Mouse (Mus musculus): ENCODE results near the gene C130032M10Rik. TPM values are rescaled to one million over a fixed set of nuclear protein-coding genes. Genes with fewer than 3 reads are reported as not detected.

The C130032M10Rik gene
- total RNA-seq, 2 experiments from 2014 or later = not detected

DNA sequence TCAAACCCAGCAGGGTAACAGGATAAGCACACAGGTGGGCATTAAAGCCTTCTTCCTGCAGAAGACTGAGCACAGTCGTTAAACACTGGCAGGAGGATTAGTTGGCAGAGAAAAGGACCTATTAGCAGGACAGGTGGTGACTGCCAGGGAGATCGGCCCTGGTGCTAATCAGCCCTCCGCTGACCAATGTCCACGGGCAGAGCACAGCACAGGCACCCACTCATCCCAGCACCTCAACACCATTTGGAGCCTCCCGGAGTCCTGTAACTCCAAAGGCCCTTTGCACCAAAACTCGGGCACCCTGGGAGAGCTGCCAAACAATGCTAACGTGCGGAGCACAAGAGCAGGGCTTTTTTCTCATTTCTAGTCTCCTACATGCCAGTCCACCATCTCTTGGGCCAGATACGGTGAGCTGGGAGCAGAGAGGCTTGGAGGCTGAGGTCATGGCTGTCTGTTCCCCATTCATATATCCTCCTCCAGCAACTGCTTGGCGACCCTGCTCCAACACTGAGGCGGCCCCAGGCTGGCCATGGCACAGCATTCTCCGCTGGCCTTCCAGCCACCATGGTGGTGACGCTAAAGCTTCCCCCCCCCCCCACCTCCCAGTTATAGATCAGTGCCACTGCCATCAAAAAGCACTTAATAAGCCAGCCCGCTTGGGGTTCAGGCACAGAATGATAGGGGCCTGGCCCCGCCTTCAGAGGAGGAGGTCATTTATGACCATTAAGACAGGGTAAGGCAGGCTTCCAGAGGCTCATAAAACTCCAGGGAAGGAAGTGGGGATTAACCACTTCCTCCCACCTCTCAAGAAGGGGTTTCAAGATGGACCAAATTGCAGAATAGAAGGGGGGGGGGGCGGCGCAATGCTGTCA is 28.6 kb downstream of the C130032M10Rik start:
- intact Hi-C loops (cut with DNase I; ENCODE audit: low total_unique reads) = no loop called here
- no peak for DNase-seq

DNA sequence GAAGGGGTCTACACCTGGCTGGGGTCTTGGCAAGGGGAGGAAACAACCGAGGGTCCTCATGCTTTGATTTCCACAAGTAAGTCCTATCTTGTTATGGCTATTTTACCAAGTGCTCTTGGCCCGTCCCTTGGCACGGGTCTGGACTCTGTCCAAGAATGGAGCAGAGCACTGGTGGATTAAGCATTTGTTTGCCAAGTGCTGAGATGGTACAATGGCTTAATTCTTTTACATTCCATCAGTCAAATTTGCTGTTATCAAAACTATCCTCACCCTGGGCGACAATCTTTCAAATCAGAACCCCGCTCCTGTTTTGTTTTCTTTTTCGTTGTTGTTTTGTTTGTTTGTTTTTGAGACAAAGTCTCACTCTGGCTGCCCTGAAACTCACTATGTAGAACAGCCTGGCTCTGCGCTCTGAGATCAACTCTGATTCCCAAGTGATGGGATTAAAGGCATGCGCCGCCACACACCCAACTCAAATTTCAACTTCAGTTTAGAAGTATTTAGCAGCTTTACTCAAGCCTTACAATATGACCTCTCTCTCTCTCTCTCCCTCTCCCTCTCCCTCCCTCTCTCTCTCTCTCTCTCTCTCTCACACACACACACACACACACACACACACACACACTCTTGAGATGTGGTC is 29.4 kb downstream of the C130032M10Rik start:
- intact Hi-C loops (cut with DNase I; ENCODE audit: low total_unique reads) = no loop called here
- DNase-seq = no peak

DNA sequence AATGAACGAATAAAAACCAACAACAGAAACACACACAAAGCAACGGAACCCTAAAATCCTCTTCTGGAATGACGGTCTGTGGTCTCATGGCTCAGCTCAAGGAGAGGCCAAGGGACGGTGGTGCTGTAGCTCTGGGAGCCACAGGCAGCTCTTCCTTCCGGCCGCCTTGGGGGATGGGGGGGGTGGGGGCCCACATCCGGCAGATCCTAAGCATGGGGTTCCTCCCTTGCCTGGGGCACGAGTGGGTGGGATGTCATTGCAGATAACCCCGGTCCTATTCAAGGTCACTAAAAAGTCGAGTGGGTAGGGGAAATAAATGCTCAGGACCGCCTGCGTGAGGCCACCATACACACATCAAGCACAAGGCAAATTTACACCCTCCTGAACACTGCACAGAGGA is 31.3 kb downstream of the C130032M10Rik start:
- DNase-seq = no peak
- intact Hi-C loops (cut with DNase I; ENCODE audit: low total_unique reads) = no loop called here

DNA sequence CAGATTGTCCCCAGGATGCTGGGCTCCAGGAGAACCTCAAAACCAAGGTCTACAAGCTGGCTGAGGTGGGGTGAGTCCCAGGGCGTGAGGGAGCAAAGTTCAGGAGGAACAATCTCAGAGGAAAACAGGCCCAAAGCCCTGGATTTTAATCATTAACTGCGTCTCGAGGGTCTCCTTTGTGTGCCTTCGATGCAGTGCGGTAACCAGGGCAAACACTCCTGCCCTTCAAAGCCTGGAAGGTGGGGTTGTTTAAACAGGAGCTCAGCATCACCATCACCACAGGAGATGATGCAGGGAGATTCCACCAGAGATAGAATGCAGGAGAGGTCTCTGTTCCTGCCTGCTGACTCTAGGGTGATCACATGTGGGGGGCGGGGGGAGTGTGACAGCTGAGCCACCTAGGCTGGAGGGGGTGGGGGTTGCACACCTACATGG is 32.2 kb downstream of the C130032M10Rik start:
- intact Hi-C loops (cut with DNase I; ENCODE audit: low total_unique reads) = no loop called here
- no peak for DNase-seq

DNA sequence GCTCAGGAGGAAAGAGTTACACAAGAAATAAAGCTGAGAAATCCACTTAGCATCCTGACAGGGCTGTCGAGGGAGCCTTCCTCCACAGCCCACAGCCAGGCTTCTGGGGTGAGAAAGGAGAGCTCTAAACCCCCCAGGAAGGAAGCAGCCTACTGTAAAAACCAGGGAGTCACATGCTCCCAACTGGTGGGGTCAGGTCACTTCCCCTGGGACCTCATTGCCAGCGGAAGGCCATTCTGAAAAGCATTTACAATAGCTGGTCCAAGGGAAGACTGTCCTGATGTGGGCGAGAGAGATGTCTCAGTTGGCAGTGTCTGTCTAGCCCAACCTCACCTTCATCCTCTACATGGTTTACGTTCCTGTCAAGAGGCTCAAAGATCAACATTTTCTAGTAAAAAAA is 33.0 kb downstream of the C130032M10Rik start:
- intact Hi-C loops (cut with DNase I; ENCODE audit: low total_unique reads) = no loop called here

DNA sequence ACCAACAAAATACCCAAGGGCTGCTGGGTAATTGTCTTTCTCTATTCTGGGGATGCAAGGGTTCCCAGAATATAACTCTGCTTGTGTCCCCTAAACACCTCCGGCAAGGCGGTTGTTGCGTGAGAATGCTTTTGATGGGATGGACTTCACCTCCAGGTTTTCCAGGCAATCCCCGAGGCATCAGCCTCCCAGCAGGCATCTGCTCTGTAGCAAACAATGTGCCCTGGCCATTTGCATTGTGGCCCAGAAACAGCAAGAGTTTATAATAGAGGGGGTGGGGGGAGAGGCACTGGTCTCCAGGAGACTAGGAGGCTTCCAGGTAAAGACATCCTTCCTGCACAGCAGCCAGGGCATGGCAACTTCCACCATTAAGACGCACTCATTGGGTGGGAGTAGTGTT is 33.6 kb downstream of the C130032M10Rik start:
- DNase-seq = no peak
- intact Hi-C loops (cut with DNase I; ENCODE audit: low total_unique reads) = no loop called here

More for the DNA sequence above, 33.0 kb downstream of the C130032M10Rik start:
- DNase-seq = no peak

DNA sequence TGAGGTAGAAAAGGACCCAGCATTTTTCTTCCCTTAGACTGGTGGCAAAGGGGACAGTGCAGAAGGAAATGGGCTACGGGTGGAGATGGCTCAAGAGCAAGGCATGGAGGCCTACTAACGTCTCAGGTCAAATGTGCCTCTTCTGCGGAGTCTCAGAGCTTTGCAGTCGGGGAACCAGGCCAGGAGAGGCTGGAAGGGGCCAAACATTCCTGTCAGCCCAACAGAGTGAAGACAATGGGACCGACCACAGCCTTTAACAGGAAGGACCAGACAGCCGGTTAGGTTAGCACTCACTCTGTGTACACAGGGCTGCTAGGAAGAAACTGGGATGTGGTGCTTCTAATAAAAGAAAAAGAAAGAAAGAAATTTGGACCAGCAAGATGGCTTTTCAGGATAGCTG is 34.5 kb downstream of the C130032M10Rik start:
- intact Hi-C loops (cut with DNase I; ENCODE audit: low total_unique reads) = no loop called here
- no peak for DNase-seq

DNA sequence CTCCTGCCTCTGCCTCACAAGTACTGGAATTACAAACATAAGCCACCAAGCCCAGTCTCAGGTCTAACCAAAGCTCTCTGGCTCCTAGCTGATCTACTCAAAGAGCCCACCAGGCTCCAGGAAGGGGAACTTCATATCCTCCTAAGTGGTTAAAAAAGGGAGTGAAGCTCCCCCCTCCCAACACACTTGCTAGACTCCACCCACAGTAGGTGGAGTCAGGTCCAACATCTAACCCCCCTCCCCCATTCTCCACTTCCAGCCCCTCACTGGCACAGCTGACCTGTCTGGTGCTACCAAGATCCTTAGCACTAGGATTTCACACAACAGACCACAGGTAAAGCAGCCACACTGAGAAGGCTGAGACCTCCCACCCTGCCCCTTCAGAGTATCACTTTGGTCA is 38.3 kb downstream of the C130032M10Rik start:
- no peak for DNase-seq
- intact Hi-C loops (cut with DNase I; ENCODE audit: low total_unique reads) = no loop called here

DNA sequence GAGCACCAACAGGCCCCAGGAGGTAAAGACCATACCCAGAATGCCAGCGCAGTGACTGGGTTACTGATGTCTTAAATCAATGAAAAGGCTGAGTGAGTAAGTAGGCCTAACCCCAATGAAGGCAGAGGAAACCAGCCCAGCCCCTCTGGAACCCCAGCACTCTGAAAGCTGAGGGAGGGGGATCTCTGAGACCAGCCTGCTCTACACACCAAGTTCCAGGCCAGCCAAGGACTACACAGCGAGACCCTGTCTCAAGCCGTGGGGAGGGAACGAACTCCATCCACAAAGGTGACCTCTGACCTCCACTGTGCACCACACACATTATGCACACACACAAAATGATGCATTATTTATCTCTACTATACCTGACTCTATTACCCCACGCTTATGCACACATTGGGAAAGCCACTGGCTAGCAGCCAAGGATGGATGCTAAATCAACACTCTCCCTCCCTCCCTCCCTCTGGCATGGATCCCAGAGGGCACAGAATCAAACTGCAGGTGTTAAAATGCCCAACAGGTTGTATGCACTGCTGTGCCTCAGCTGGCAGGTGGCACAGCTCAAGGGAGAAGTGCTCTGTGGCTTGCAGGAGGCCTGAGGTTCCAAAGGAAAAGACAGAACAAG is 39.0 kb downstream of the C130032M10Rik start:
- intact Hi-C loops (cut with DNase I; ENCODE audit: low total_unique reads) = no loop called here
- DNase-seq = no peak

DNA sequence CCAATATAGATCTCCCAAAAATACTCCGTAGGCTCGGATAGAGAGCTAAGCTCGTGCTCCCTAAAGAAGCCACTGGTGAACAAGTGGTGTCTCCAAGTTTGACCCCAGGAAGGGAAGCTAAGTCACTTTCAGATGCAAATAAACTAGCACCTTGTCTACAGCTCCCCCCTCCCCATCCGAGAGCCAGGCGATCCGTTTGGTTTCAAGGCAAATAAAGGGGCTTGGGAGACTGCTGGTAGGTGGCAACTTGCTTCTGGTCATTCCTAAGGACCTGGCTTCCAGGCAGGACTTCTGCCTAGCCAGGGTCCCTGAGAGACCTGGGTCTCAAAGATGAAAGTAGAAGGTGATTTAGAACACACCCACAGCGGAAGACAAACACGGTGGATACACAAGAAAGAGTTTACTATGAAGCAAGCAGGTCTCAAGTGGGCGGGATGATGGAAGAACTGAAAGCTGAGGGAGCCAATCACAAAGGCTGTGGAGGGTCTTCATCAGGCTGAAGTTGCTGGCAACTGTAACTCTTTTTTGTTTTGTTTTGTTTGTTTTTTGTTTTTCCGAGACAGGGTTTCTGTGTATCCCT is 40.9 kb downstream of the C130032M10Rik start:
- intact Hi-C loops (cut with DNase I; ENCODE audit: low total_unique reads) = no loop called here

DNA sequence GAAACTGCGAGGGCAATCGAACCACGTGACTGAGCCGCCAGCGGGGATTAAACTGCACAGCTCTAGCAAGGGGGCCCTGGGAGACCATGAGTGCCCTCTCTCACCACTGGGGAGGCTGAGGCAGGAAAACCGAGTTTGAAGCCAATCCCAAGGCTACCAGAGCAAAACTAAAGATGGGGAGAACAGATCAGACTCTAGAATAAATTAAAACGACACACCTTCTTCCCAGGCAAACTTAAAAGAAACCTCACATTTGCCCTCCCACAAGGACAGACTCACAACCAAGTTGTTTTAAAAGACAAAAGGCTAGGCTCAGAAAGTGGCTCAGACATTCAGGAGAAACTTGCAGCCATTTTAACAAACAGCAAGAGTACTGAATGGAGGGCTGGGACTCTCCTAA is 41.6 kb downstream of the C130032M10Rik start:
- intact Hi-C loops (cut with DNase I; ENCODE audit: low total_unique reads) = no loop called here
- DNase-seq = no peak

More for the DNA sequence above, 40.9 kb downstream of the C130032M10Rik start:
- DNase-seq = no peak

DNA sequence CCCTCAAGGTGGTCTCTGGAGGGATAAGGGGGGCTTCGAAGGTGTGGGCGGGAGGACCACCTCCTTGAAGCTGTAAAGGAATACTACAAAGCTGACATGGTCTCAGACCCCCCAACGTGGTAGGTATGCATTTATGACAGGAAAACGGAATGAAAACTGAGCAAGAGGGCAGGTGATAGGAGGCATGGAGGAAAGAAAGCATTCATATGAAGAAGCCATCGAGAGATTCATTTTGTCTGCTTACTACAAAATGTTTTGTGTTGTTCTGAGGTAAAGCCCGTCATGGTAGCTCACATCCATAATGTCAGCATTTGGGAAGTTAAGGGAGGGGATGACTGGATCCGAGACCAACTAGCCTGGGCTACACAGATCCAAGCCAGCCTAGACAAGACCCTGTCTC is 44.6 kb downstream of the C130032M10Rik start:
- no peak for DNase-seq
- intact Hi-C loops (cut with DNase I; ENCODE audit: low total_unique reads) = no loop called here

DNA sequence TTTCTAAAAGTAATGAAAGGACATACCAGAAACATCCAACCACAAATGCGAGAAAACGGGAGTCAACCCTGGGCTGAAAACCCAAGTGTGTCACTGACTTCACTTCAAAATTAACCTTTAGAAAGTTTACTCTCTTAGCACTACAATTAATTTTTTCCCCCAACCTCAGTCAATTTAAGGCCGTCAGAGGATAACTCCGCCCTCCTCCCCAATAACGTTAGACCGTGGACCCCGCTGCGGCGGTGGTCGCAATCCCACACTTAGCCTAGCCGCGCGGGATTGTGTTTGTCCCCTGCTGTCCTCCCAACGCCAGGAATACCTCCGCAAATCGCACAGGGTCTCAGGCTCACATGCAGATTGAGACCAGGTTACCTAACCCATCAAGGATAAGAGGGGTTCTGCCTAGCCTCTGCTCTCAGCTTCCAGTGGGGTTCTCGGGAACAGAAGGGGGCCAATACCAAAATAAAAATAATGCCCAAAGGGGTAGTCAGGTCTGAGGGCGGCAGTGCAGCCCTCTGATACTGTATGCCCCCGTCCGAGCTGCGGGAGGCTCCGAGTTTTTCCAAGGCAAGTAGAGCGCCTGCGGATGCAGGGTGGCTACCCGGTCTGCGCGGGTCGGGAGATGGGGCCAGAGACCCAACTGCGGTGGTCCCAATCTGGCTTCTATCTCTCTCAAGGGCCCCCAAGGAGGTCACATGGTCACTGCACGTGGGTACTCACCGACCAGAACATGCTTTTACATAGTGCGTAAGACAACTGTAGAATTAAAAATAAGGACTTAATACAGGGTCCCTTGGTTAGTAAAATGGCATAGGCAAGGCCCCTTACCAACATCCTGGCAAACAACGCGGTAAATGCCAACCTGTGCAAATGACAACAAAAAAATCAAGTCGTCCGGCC is 45.5 kb downstream of the C130032M10Rik start:
- intact Hi-C loops (cut with DNase I; ENCODE audit: low total_unique reads) = no loop called here
- no peak for DNase-seq

DNA sequence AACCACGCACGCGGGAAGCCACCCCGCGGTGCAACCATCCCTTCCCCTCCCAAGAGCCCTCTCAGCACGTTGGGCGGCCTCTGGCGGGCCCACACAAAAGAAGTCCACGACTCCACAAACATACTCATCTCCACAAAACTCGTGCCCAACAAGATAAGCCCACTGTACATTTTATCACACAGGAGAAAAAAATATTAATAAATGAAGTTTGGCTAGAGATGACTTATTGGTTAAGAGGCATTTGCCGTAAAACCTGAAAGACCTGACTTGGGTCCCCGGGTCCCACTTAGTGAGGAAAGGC is 46.1 kb downstream of the C130032M10Rik start:
- intact Hi-C loops (cut with DNase I; ENCODE audit: low total_unique reads) = no loop called here
- no peak for DNase-seq

DNA sequence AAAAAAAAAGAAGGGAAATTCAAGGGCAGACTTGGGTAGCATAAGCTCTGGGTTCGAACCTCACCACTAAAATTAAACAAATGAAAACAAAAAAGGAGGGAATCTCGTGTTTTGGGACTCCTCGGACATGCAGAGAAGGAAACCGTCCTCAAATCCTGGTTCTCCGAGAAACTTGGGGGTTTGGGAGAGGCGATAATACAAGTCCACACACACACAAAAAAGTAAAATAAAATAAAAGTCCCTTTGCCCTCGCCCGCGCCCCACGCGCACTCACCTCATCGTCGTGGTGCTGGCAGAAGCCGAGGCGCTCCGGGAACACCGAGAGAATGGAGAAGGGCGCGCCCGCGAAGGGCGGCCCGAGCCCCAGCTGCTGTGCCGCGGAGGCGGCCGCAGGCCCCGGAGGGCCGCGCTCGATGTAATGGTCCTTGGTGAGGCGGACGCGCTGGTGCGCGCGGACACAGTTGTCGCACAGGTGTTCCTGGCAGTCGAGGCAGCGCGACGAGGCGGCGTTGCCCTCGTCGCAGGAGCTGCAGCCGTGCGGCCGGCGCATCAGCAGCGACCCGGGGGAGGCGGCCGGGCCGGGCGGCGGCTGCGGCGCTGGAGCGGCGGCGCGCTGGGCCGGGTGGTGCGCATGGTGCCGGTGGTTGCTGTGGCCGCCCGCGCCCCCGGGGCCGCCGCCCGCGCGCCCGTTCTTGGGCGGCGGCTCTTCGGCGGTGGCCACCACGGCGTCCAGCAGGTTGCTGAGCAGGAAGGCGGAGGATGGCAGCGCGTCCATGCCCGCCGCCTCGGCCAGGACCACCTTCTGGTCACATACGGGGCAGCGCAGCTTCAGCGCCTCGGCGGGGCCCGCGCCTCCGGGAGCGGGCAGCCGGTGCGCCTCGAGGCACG is 46.8 kb downstream of the C130032M10Rik start:
- no peak for DNase-seq
- intact Hi-C loops (cut with DNase I; ENCODE audit: low total_unique reads) = no loop called here

DNA sequence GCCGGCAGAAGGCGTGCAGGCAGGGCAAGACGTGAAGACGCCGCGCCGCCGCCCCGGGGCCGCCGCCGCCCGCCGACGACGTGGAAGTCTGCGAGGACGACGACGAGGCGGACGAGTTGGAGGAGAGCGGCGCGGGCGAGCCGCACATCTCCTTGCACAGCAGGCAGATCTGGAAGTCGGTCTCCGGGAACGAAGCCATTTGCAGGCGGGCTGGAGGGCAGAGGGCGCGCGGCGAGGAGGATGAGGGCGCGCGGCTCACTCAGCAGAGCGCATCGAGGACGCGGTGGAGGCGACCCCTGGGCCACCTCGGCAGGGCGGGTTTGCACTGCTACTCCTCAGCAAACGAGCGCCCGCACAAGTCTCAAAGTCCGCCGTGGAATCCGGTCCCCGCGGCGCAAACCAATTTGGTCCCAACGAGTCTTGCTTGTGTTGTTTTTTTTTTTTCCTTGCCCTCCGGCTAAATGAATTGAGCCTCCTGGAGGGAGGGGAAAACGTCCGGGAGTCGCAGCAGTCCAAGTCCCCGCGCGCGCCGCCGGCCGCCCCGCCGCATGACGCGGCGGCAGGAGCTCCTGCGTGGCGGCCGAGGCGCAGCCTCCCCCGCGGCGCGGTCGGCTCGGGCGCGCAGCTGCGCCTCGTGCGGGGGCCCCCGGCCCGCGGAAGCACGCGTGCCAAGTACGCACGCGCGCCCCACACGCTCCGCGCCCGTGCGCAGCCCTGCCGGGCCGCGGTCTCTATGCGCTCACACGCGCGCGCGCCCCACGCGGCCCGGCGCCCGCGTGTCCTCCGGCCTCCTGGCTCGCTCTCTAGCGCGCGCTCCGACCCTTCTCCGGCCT is 47.6 kb downstream of the C130032M10Rik start:
- no peak for DNase-seq
- intact Hi-C loops (cut with DNase I; ENCODE audit: low total_unique reads) = no loop called here

DNA sequence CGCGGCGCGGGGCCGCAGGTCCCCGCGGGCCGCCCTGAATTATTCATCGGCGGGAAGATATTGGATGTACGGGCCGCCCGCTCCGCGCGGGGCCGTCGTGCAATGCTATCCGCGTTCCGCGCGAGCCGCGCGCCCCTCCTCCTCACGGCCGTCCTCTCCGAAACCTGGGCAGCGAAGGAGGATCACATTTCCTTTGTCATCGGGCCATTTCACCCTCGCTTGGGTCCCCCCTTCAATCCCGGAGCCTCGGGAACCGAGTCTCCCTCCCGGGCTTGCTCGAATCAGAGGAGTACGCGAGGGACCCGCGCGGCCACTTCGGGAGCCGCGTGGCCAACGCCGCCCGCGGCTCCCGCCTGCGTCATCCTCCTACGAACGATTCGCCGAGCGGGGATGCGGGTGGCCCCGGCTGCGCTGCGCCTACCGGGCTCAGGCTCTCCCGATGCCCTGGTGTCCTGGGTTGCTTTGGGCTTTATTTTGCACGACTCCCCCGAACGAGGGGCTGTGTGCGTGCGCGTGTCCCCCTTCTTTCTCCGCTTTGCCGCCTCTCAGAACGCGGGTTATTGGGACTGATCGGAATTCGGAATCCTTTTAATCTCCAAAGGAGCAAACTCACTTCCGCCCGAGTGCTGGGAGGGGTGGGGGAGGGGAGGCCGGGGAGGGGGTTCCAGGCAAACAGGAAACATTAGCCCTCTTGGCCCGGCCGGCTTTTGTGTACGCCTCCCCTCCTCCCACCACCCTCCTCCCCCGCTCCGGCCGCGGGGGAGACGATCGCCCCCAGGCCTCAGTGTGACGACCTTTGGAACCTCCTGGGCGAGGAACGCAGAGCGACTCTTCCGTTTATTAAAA is 48.5 kb downstream of the C130032M10Rik start, which contains the start of gene Trim71:
Trim71 (minus strand) TSS at position 609 of the 846 bp plus-strand sequence.
- DNase-seq = no peak
- intact Hi-C loops (cut with DNase I; ENCODE audit: low total_unique reads) = no loop called here

Data from gastrocnemius, postnatal 14 days (tissue).